Mouse (Mus musculus) E14TG2a.4 (cell line): ENCODE results near the gene Glp1r.

Source experiments
- CTCF ChIP-seq: conservative IDR thresholded peaks from 2 replicates; pipeline ENCODE4 v1.5.1; 2014; ENCODE audit warnings: low read length
- NANOG ChIP-seq: IDR thresholded peaks from 2 replicates; pipeline ENCODE4 v1.6.1; 2014; ENCODE audit warnings: borderline replicate concordance, low read length, mixed read lengths

DNA sequence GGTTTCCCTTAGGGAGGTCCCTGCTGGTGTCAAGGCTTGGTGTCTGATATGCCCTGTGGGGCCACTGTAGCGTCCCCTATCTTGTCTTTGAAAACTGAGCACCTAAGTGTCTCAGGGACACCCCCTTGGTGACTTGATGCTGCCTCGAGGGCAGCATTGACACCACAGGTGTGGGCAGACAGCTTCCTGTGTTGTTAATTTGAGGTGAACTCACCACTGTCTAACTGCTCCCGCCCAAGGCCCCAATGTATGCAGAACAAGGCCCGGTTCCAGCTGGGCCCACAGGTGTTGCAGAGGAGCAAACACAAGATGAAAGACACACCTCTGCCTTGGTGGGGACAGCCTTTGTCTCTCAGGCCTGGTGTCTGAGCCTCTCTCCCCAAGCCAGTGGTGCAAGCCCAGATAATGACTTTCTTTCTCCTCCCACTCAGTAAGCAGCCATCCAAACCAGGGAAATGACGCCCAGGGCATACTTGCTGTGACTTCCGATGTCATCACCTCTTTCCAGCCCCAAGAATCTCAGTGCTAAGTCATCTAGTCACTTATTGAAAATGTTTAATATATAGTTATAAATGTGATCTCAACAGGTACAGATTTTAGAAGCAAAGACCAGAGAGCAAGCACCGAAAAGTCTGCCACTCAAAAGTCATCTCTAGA lies 60.4 kb downstream of the Glp1r start:
- TF ChIP-seq CTCF (no peak), NANOG (no peak)
